Mouse (Mus musculus) right cerebral cortex, adult 18-20 months (tissue): ENCODE measurements at regions not wholly inside any gene's neighbourhood (a gene's known extent, or its start where the extent isn't known, plus 50 kb on each side); places are given as distances from the start of the nearest gene placed in this dataset.

Experiments used
- DNase-seq: peaks from one replicate; pipeline ENCODE4 v3.0.0; 2022; ENCODE audit warnings: mixed read lengths

DNA sequence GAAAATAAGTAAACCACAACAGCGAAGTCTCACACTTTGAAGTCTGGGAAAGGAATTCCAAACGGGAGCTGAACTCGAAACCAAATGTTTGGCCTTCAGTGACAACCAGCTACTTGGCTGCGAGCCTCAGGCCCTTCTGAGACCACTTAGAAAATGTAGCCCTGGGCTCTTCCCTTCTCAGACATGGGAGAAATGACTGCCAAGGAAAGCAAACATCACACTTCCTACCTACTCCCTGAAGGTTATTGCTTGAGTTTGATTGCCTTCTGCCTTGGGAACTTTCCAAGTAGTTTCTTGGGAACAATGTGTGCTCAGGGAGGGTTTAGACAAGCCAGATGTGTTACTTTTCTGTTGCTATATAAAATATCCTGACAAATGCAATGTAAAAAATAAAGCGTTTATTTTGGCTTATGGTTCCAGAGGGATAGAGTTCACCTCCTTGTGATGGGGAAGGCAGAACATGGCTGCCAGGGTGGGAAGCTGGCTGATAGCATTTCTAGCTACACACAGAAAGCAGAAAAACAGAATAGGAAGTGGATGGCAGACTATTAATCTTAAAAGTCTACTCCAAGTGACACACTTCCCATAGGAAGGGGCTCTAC is 194.8 kb upstream of the Rack1 start:
- DNase-seq: peak; percentile 11

DNA sequence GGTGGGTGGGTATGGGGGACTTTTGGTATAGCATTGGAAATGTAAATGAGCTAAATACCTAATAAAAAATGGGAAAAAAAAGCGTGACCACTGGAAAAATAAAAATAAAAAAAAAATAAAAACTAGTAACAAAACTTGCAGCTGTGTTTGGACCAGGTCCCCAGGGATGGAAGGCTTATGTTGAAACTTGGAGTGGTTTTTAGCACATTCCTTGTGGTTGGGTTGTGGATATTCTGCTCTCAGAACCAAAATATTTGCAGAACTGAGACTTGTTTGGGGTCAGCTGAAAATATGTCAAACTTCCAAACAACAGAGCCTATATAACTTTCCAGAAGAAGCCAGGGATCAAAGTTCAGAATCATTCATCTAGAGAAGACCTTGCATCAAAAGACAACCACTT is 199.0 kb upstream of the Rack1 start:
- DNase-seq: no peak

DNA sequence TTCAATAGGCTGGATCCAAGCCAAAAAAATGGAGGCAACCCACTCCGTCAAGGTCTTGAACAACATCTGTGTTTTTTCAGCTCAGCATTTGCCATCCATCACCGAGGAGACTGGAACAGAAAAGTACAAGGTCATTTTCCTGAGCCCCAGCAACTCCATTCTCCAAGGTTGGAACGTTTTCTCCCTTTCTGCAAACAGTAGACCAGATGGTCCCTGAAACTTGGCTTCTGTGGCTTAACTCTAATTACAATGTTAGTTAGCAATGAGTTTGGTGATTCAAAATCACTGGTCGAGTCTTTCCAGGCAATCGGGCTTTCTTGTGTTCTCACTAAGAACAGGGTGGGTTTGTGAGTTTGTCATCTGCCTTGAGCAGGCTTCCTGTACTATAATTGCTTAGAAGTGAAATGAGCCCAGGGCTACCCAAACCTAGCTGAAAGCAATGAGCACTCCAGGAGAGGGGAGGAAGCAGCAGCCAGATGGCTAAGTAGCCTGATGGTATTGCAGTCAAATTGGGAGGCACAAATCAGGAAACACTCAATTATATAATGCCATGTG is 200.5 kb upstream of the Rack1 start:
- DNase-seq: peak; percentile 3

DNA sequence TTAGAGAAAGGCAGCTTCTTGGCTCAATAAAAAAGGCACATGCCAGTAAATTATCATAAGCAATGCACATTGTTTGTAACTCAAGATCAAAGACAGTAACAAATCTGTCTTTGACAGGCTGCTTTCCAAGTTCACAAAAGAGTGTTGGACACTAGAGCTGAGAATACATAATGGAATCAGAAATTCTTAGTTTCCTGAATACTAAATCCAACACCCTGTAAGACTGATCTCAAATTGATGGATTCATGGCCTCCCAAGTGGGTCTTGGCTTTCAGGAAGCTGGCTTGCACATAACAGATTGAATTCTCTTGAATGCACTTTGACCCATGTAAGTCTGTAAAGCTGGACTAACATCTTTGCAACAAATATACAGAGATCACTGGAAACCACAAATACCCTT is 201.1 kb upstream of the Rack1 start:
- no peak for DNase-seq

DNA sequence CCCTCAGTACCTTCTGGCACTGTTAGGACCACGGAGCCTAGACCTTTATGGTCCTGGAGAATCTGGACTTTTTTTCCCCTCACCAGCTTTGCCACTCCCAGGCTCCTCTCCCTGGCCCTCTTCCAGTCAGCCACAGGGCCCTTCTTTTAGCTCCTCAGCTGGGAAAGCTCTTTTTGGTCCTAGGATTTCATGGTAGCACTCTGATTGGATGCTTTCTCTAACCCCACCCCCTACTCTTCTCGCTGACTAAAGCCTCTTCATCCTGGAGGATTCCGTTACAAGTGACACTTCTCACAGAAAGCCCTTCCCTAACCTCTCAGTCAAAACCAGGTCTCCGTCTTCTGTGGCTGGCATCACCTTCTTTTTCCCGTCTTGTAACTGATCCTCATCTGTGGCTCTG is 205.7 kb upstream of the Rack1 start:
- no peak for DNase-seq

DNA sequence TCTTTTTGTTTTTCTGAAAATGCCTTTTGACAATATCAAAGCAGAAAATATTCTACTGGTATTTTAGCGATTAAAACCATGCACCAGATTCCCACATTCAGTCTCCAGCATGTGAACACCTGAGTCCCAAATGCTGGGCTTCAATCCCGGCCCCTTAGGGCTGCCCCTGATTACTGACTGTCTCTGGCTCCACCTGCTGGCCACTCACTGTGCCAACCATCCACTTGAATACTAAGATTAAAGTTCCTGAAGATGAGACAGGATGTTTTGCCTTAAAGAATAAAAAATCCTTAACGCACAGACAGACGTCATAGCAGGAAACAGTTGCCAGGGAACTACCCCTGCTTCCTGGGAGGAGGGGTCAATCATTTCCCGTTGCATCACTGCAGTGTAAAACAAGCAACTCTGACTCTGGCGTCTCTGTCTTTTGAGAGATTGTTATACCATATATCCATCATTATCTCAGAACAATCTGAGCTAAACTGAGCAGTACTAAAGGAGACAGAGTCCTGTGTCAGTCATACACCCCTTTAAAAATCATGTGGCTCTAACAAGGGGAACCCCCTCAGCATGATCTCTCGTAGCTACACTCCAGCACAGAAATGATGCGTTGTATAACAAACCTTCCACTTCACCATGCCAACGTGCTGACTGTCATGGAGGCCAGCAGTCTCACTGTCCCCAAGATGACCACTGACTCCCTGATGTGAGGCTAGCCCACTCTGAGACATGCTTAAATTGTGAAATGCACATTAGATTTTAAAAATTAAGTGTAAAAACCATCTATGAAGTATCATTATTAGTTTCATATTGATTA is 211.1 kb upstream of the Rack1 start:
- peak; percentile 55 for DNase-seq

DNA sequence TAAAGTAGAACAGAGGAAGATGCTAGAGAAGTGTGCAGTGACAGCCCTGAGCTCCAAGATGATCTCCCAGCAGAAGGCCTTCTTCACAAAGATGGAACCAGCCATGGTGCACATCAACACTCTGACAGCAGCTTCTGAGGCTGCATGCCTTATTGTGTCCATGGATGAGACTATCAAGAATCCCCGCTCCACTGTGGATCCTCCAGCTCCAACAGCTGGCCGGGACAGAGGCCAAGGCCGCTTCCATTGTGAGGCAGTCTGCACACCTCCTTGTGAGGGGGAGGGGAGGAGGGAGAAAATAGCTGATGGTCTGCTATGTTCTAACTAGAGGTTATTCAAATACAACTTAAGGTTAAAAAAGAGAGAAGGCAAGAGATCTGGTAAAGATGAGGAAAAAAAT is 231.4 kb upstream of the Rack1 start:
- DNase-seq: no peak

DNA sequence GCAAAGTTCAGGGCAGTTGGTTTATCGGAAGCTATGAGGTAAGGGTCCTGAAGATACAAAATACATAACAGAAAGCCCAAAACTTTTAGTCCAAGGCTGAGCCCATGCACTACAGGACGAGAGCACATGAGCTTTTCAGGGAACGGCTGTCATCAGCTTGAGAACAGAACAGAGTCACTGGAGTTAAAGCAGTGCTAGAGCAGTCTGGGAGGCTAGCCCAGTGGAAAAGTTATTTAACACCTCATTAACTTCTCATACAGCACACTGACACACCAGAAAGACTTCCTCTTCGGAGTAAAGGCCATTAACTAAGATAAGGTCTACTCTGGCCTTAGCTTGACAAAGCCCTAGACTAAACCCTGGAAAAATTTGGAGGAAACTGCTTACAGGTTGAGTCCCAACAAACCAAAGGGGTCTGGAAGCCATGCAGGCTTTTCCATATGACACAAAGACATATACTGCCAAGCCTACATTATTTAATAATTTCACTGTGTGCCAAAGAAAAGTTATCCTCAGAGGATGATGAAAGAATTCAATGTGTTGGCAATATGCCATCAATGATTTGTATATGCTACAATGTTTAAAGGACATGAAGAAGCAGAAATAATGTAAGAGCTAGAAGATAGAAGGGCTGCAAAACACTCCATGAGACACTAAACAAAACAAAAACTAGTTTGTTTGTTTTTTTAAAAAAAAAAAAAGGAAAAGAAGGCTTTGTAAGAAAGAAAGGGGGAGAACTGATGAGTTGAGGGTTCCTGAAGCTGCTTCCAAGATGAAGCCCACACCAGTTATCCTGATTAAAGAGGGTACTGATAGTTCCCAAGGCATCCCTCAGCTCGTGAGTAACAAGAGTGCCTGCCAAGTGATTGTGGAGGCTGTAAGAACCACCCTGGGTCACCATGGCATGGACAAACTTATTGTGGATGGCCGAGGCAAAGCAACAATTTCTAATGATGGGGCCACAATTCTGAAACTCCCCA is 232.3 kb upstream of the Rack1 start:
- no peak for DNase-seq

DNA sequence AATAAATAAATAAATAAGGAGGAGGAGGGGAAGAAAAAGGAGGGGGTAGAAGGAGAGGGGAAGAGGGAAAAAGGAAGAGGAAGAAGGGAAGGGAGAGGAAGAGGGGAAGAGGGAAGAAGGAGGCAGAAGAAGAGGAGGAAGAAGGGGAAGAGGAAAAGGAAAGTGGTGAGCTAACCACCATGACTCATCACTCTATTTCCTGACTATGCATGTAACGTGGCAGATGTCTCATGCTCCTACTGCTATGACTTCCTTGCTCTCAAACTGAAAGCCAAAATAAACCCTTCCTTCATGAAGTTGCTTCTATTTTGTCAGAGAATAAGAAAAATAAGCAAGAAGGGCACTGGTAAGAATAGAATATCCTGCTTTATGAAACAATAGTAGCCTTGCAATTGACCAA is 242.1 kb upstream of the Rack1 start:
- no peak for DNase-seq

DNA sequence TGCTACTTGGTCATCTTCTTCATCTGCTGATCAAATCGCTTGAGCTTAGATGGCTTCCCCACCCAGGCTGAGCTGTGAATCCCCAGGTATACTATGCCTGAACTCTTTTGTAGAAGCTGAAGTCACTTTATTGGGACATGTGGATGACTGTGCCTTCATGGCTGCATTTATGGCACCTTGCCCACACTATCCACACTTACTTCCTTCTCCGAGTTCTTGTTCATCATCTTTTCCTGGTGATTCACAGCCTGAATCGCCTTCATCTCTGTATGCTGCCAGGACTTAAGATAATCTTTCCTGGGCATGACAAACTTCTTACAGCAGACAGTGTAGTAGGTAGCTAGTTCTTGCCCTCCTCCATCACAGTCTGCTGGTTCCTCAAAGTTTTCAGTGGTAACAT is 248.1 kb upstream of the Rack1 start:
- DNase-seq: peak; percentile 15

DNA sequence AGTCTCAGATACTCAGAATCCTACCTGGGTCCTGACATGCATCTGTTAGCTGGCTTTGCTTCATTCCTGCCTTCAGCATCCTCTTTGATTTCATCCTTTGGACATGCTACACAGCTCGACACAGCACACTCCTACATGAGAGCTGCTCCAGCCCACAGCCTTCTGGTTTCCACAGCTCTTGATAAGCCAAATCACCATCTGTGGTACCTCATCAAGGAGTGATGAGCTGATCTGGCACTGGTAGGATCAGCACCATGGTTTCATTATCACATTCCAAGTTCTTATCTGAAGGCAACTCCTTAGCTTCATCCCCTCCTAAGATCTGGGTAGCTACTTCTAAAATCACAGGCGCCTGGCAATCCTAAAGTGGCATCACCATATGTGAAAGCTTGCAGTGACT is 248.9 kb upstream of the Rack1 start:
- DNase-seq: peak; percentile 56

DNA sequence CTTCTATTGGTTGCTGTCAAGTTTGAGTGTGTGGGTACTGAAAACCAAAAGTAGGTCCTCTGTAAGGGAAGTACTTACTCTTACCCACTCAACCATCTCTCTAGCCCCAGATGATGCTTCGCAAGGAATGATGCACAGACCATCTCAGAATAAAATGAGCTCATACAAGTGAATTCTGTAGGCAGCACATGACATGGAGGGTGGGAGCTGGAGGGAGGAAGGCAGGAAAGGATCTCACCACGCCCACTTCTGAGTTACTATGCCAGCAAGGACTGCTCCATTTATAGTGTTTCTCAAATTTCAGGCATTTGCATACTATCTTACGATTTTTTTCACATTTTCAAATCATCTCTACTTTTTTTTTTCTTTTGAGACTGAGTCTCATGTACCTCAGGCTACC is 273.8 kb upstream of the Rack1 start:
- DNase-seq: peak; percentile 18

DNA sequence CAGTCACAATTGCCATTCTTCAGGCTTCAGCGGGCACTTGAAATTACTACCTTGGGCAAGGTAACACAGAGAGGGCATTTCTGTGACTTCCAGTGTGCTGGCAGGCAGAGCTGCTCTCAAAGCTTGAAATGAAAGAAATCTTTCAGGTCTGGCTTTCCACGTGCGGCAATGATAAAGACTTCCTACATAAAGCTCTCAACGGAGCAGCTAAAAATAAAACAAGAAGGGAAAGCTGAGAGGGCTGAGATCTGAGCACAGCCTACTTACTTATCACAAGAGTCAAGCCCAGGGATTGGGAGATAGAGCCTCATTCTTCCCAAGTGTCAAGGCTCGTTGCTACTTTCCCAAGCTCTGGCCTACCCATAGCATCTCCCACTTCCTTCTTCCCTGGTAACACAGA is 274.6 kb upstream of the Rack1 start:
- DNase-seq: peak; percentile 4

DNA sequence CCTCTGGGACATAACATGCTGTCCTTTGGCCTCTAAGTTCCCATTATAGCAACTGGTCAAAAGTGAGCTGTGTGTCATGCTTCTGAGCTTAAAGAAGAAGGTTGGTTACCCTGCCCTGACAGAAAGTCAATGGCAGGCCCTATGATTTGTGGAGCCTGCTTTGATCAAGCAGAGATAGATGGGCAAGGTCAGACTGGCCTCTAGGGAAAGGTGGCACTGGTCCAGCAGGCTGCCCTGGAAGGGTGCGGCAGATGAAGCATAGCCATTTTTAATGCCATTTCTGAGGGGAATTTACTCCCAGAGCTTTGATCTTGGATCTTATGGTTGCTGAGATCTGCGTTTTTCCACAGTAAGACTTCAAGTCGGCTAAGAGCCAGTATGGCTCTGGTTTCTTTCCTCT is 293.2 kb upstream of the Rack1 start:
- no peak for DNase-seq

DNA sequence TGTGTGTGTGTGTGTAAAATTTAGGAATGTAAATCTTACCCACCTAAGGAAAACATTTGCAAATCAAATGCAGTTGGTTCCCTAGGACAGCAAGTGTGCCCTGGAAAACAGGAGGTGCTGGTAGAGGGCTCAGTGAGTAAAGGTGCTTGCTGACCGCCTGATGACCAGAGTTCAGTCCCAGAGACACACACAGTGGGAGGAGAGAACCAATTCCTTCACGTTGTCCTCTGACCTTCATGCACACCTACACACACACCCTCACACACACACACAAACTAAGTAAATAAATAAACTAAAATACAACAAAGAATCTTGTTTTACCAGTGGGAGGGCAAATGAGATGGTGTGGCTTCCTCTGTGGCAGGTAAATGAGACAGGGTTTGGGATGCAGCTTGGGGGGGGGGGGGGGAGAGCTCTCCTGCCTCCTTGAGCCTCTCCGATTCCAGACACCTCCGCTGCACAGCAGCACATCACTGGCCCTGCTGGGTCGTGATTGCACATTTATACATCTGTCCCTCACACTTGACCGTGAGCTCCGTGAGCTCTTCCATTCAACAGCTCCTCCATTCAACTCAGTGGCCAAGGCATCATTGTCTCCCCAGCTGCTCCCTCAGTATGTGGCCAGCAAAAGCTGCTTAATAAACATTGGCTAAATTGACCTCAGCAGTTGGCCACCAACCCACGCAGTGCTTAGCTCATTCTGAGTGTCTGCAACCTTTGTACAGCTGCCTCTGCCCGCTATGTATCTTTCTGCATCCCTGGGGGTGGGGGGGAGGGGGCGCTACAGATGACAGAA is 297.9 kb upstream of the Rack1 start:
- no peak for DNase-seq

DNA sequence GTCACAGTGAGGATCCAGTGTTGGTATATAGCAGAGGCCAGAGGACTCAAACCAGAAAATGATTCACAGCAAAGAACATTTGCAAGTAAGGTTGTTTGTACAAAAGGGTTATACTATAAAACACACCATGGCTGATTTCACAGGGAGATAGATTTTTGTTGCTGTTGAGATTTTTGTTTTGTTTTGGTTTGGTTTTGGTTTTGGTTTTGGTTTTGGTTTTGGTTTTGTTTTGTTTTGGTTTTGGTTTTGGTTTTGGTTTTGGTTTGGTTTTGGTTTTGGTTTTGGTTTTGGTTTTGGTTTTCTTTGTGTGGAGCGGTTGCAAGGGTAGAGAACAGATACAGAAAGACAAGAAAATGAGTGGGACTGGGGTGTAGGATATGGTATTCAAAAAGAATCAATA is 301.1 kb upstream of the Rack1 start:
- DNase-seq: no peak

DNA sequence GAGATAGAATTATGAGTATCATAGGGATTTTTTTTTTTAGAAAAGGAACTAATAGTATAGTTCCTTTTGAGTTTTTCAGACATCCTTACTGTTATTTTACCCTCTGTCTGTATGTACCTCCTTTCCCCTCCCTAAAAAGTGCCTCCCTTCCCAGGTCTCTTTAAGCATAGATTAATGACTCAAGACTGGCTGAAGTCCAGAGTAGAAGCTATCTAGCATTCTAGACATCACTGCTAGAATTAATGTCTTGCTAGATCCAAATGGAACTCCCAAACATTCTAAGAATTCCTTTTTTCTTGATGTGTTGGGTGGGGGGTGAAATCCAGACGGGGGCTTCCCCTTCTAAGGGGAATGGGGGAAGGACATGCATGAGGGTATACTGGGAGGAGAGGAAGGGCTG is 311.8 kb upstream of the Rack1 start:
- no peak for DNase-seq

DNA sequence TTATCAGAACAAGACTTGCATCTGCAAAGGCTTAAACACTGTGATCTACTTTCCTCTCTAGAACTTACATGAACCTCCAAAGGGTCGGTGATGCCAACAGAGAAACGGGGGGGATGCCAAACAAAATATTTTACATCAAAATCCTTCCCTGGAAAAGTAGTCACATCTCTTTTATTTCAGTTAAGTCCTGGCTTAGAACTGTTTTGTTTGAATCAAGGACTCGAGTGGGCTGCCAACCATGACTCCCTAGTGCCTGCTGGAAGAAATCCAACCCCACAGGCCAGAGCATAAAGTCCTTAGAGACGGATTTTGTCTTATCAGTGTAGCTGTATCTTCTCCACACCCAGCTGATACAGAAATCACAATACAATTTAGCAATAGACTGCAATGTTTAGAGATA is 336.1 kb upstream of the Rack1 start:
- DNase-seq: no peak

DNA sequence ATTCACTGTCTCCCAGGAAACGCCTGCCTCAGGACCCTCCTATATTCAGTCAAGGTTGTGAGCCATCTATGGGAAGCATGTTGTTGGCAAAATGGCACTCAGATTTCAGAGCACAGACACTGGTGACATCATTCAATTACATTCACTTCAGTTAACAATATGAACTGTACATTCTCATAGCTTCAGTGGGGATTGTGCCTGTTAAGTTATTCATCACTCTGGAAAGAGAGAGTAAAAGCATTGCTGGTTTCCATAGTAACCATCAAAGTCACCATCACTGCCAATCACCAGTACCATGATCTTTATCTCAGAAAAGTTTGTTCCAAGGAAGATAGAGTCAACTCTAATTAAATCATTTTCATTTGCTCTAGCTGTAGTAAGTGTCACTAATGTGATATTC is 350.2 kb upstream of the Rack1 start:
- no peak for DNase-seq

DNA sequence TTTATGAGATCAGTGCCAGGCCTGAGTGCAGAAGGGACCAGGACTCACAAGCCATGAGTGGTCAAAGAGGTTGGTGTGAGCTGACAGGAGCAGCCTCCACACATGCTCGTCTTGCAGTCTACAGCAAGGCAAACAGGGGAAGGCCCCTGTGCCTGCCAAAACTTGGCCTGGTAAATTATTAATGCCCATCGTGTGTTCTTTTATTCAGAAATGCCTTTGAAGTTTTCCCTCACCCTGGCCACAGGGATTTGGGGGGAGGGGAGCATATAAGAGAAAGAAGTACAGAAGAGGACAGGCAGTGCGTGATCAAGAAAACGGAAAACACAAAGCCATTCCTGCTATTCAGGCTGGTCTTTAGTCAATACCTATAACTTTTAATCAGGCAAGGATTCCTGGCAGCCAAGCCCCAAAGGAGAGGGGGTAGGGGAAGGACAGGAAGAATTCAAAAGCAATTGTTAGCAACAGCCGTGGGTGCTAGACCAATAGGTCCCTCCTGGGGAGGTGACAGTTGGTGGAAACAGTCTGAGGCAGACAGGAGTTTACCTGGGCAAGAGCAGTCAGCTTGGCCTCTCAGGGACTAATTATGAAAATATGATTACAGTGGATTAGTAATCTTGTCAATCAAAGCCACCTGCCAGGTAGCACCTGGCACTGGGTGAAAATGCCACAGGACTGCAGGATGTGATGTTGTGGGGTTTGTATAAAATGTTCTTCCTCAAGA is 357.4 kb upstream of the Rack1 start:
- no peak for DNase-seq

DNA sequence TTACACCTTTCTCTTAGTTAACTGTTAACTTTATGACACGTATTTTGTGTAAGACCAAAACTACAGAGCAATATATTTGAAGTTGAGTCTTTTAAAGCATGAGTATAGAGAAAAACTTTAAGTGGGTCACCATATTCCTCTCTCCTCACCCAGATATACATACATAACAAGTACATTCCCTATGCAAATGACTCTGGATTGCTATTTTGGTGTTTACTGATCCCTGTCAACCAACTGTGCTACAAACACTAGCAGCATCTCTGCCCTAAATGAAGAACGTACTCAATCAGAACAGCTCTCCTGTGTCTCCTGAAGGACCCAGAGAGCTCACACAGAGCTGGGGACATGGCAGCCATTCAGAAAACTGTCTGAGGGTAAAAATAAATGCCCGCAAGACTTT is 363.4 kb upstream of the Rack1 start:
- DNase-seq: no peak

DNA sequence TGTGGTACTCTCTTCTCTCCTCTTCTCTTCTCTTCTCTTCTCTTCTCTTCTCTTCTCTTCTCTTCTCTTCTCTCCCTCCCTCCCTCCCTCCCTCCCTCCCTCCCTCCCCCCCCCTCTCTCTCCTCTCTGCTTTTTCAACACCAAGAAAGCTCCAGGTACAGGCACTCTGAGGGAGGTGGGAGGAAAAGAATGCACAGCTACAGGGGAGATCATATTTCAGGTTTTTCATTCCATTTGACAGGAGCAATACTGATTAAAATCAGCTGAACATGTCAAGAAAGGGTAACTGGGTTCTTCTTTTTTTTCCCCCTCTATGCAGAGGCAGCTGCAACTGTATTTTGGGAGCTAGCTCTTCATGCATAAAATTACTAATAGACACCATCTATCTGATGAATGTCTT is 368.8 kb upstream of the Rack1 start:
- DNase-seq: no peak
